Mouse (Mus musculus) G1E (cell line): ENCODE results near the gene Alg9.
A peak's percentile ranks its signal among the peaks of the same experiment; 100 is the strongest.

Experiments used
- CTCF ChIP-seq: IDR thresholded peaks from 2 replicates; pipeline ENCODE4 v1.5.1; 2012; ENCODE audit warnings: low read depth, low read length, inconsistent platforms, mixed read lengths
- GATA1 ChIP-seq: IDR thresholded peaks from 2 replicates; pipeline ENCODE4 v1.6.1; 2012; ENCODE audit warnings: borderline replicate concordance, low read length, inconsistent platforms, mixed read lengths
- TAL1 ChIP-seq: conservative IDR thresholded peaks from 2 replicates; pipeline ENCODE4 v1.6.1; 2012; ENCODE audit warnings: low read depth, low read length, inconsistent platforms, mixed read lengths

GRCm38 (mm10) chr9:50855133-50855766 lies 80.4 kb downstream of the Alg9 start:
- no peak for TF ChIP-seq GATA1
- TF ChIP-seq CTCF = no peak
- TF ChIP-seq TAL1 = peak; percentile 59
